Mouse (Mus musculus): Measurements from ENCODE around the gene Slc35f4. TPM values are rescaled to one million over a fixed set of nuclear protein-coding genes. Genes with fewer than 3 reads are reported as not detected.

Gene Slc35f4
- polyA plus RNA-seq, 1 experiment from 2014 or later: not detected

- Histone ChIP-seq H3K9me3 (ENCODE audit: low read length) (no peaks in the 10 kb centered on the region), H3K36me3 (ENCODE audit: insufficient read depth, low read length) (no peaks in the 10 kb centered on the region), H3K27me3 (replicated peaks; ENCODE audit: insufficient read depth, low read length) (no peaks in the 10 kb centered on the region), H3K4me2 (replicated peaks; ENCODE audit: low read depth, low read length) (no peak overlapping the region), H3K4me3 (ENCODE audit: low read depth, low read length) (no peak overlapping the region), H3K27ac (ENCODE audit: low read length) (no peak overlapping the region), H3K4me1 (ENCODE audit: insufficient read depth, low read depth, low read length) (no peaks in the 10 kb centered on the region), H3K9ac (replicated peaks; ENCODE audit: low read depth) (no peak overlapping the region)
- DNase-seq (ENCODE audit: low spot score) (peak; percentile 10), ATAC-seq (no peak)
- TF ChIP-seq CTCF (IDR thresholded peaks at IDR 0.05) (peak; percentile 61), EP300 (IDR thresholded peaks at IDR 0.05) (no peak)
- 43% methylated on average over 1 of the region's 1 CpGs for WGBS
These were observed 133.4 kb downstream of the Slc35f4 start for GRCm38 (mm10) chr14:49392482-49392881.

DNA sequence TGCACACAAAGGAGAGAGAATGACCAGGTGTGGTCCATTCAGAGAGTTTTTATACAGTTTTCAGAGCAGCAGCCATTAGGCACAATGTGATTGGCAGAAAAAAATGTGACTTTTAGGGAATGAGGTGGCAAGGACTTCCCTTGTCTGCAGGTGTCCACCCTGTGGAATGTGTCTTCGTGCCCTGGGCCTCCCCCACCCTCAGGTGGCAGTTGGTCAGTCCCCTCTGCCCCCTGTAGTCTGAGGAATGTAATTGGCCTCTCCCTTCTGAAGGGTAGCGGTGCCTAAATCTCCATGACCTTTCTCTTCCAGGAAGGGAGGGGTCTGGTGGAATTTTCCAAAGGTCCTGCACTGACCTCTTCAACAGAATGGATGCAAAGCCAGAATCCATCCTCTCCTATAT is 163.7 kb downstream of the Slc35f4 start:
- H3K9me3 ChIP-seq (ENCODE audit: low read length): no peaks in the 10 kb centered on the region
- no peak for TF ChIP-seq CTCF (IDR thresholded peaks at IDR 0.05)
- TF ChIP-seq EP300 (IDR thresholded peaks at IDR 0.05): no peak
- DNase-seq (ENCODE audit: low spot score): no peak
- H3K4me1 ChIP-seq (ENCODE audit: insufficient read depth, low read depth, low read length): no peaks in the 10 kb centered on the region
- no peak for ATAC-seq
- no peak overlapping the region for H3K27ac ChIP-seq (ENCODE audit: low read length)
- H3K36me3 ChIP-seq (ENCODE audit: insufficient read depth, low read length): no peaks in the 10 kb centered on the region
- no peak overlapping the region for H3K9ac ChIP-seq (replicated peaks; ENCODE audit: low read depth)
- H3K27me3 ChIP-seq (replicated peaks; ENCODE audit: insufficient read depth, low read length): no peaks in the 10 kb centered on the region
- no peak overlapping the region for H3K4me3 ChIP-seq (ENCODE audit: low read depth, low read length)
- WGBS: 67% methylated on average over 2 of the region's 2 CpGs
- no peak overlapping the region for H3K4me2 ChIP-seq (replicated peaks; ENCODE audit: low read depth, low read length)

GRCm38 (mm10) chr14:49355561-49355960 is 170.3 kb downstream of the Slc35f4 start:
- no peak overlapping the region for H3K4me3 ChIP-seq (ENCODE audit: low read depth, low read length)
- no peak for DNase-seq (ENCODE audit: low spot score)
- H3K27me3 ChIP-seq (replicated peaks; ENCODE audit: insufficient read depth, low read length): no peaks in the 10 kb centered on the region
- TF ChIP-seq EP300 (IDR thresholded peaks at IDR 0.05) (no peak), CTCF (IDR thresholded peaks at IDR 0.05) (no peak)
- no peak overlapping the region for H3K4me2 ChIP-seq (replicated peaks; ENCODE audit: low read depth, low read length)
- no peak overlapping the region for H3K9ac ChIP-seq (replicated peaks; ENCODE audit: low read depth)
- no peaks in the 10 kb centered on the region for H3K9me3 ChIP-seq (ENCODE audit: low read length)
- H3K4me1 ChIP-seq (ENCODE audit: insufficient read depth, low read depth, low read length): no peaks in the 10 kb centered on the region
- ATAC-seq: no peak
- no peaks in the 10 kb centered on the region for H3K36me3 ChIP-seq (ENCODE audit: insufficient read depth, low read length)
- no peak overlapping the region for H3K27ac ChIP-seq (ENCODE audit: low read length)

DNA sequence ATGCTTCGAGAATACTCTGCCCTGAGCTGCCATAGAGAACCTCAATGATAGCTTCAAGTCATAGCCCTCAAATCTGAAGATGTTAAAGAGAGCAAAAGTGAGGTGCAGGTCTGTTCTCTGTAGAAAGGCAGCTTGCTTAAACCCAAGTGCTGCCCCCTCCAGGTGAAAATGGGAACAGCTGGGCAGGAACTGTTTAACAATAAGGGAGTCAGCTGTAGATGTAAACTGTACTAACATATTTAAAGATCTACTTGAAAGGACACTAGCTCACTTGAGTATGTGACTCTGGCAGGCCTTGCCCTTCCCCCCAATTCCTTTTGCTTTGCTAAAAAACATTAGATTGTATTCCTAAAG is 177.0 kb downstream of the Slc35f4 start:
- peak; percentile 44 for DNase-seq (ENCODE audit: low spot score)
- no peaks in the 10 kb centered on the region for H3K36me3 ChIP-seq (ENCODE audit: insufficient read depth, low read length)

GRCm38 (mm10) chr14:49348164-49348896 is 177.5 kb downstream of the Slc35f4 start:
- TF ChIP-seq EP300 (IDR thresholded peaks at IDR 0.05) (no peak), CTCF (IDR thresholded peaks at IDR 0.05) (no peak)
- Histone ChIP-seq H3K4me1 (ENCODE audit: insufficient read depth, low read depth, low read length) (no peaks in the 10 kb centered on the region), H3K4me2 (replicated peaks; ENCODE audit: low read depth, low read length) (no peak overlapping the region), H3K9ac (replicated peaks; ENCODE audit: low read depth) (no peak overlapping the region), H3K4me3 (ENCODE audit: low read depth, low read length) (no peak overlapping the region), H3K36me3 (ENCODE audit: insufficient read depth, low read length) (no peaks in the 10 kb centered on the region), H3K27ac (ENCODE audit: low read length) (no peak overlapping the region), H3K27me3 (replicated peaks; ENCODE audit: insufficient read depth, low read length) (no peaks in the 10 kb centered on the region), H3K9me3 (ENCODE audit: low read length) (no peaks in the 10 kb centered on the region)
- 57% methylated on average over 7 of the region's 7 CpGs for WGBS
- DNase-seq (ENCODE audit: low spot score) (peak; percentile 45), ATAC-seq (no peak)

More for the DNA sequence above, 177.0 kb downstream of the Slc35f4 start:
- no peaks in the 10 kb centered on the region for H3K4me1 ChIP-seq (ENCODE audit: insufficient read depth, low read depth, low read length)
- ATAC-seq: no peak
- no peak overlapping the region for H3K4me2 ChIP-seq (replicated peaks; ENCODE audit: low read depth, low read length)
- H3K9me3 ChIP-seq (ENCODE audit: low read length): no peaks in the 10 kb centered on the region
- no peak overlapping the region for H3K27ac ChIP-seq (ENCODE audit: low read length)
- H3K27me3 ChIP-seq (replicated peaks; ENCODE audit: insufficient read depth, low read length): no peaks in the 10 kb centered on the region
- no peak overlapping the region for H3K9ac ChIP-seq (replicated peaks; ENCODE audit: low read depth)
- TF ChIP-seq EP300 (IDR thresholded peaks at IDR 0.05) (no peak), CTCF (IDR thresholded peaks at IDR 0.05) (peak; percentile 64)
- WGBS: 59% methylated on average over 1 of the region's 1 CpGs
- H3K4me3 ChIP-seq (ENCODE audit: low read depth, low read length): no peak overlapping the region

DNA sequence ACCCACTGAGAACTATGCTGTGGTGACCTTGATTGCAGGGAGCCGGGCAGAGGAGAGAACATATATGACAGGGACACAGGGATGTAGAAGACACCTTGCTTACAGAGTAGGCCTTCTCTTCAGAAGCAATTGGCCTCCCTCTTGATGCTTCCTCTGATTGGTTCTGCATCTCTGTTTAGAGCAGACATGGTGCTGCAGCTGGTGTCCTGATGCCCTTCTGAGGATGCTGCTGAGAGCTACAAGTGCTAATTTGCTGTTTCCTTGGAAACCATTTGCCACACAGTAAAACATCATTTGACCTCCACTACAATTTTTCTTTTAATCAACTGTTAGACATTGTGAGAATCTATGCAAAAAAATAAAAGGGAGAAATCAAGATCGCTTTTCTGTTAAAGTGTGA is 180.0 kb downstream of the Slc35f4 start:
- Histone ChIP-seq H3K27me3 (replicated peaks; ENCODE audit: insufficient read depth, low read length) (no peaks in the 10 kb centered on the region), H3K4me2 (replicated peaks; ENCODE audit: low read depth, low read length) (no peak overlapping the region), H3K9ac (replicated peaks; ENCODE audit: low read depth) (no peak overlapping the region), H3K4me1 (ENCODE audit: insufficient read depth, low read depth, low read length) (no peaks in the 10 kb centered on the region), H3K36me3 (ENCODE audit: insufficient read depth, low read length) (no peaks in the 10 kb centered on the region), H3K27ac (ENCODE audit: low read length) (no peak overlapping the region), H3K9me3 (ENCODE audit: low read length) (no peaks in the 10 kb centered on the region), H3K4me3 (ENCODE audit: low read depth, low read length) (no peak overlapping the region)
- no peak for ATAC-seq
- DNase-seq (ENCODE audit: low spot score): no peak
- 95% methylated on average over 2 of the region's 2 CpGs for WGBS
- no peak for TF ChIP-seq EP300 (IDR thresholded peaks at IDR 0.05)
- no peak for TF ChIP-seq CTCF (IDR thresholded peaks at IDR 0.05)

Data from lung, postnatal 0 days (tissue).